Mouse (Mus musculus): ENCODE measurements around the gene Gm45208.
"Not testable (repeated sequence)": the region's sequence is repeated elsewhere in the genome, so short reads cannot be mapped to it uniquely, and the experiment has no call there.

Gene Gm45208

GRCm38 (mm10) chrX:7721514-7722281 is at the start of gene Gm45208:
Gm45208 (plus strand) TSS chrX:7722245.
- peak; percentile 77 for DNase-seq (ENCODE audit: low spot score)

- no peak for DNase-seq (ENCODE audit: low spot score)
Measured at GRCm38 (mm10) chrX:7672739-7673138, 49.3 kb upstream of the Gm45208 start.

GRCm38 (mm10) chrX:7673578-7674281 is 48.3 kb upstream of the Gm45208 start:
- peak; percentile 63 for DNase-seq (ENCODE audit: low spot score)

- DNase-seq (ENCODE audit: low spot score), result peak; percentile 52
Measured at GRCm38 (mm10) chrX:7674284-7675000, 47.6 kb upstream of the Gm45208 start.

GRCm38 (mm10) chrX:7675001-7675380 is 47.1 kb upstream of the Gm45208 start:
- DNase-seq (ENCODE audit: low spot score), result peak; percentile 32

- no peak for DNase-seq (ENCODE audit: low spot score)
Measured at GRCm38 (mm10) chrX:7678986-7679385, 43.1 kb upstream of the Gm45208 start.

- DNase-seq (ENCODE audit: low spot score), result peak; percentile 94
Measured at GRCm38 (mm10) chrX:7679405-7680056, 42.5 kb upstream of the Gm45208 start.

GRCm38 (mm10) chrX:7680057-7680412 is 42.0 kb upstream of the Gm45208 start:
- no peak for DNase-seq (ENCODE audit: low spot score)

- no peak for DNase-seq (ENCODE audit: low spot score)
Measured at GRCm38 (mm10) chrX:7680864-7681263, 41.2 kb upstream of the Gm45208 start, which contains the start of gene Magix. Magix (minus strand) TSS chrX:7681251.

GRCm38 (mm10) chrX:7688321-7688720 is 33.7 kb upstream of the Gm45208 start:
- no peak for DNase-seq (ENCODE audit: low spot score)

GRCm38 (mm10) chrX:7690486-7690885 is 31.6 kb upstream of the Gm45208 start:
- no peak for DNase-seq (ENCODE audit: low spot score)

GRCm38 (mm10) chrX:7692862-7693261 is 29.2 kb upstream of the Gm45208 start:
- peak; percentile 44 for DNase-seq (ENCODE audit: low spot score)

GRCm38 (mm10) chrX:7696520-7696919 is 25.5 kb upstream of the Gm45208 start:
- no peak for DNase-seq (ENCODE audit: low spot score)

GRCm38 (mm10) chrX:7696954-7697381 is 25.1 kb upstream of the Gm45208 start, which contains the start of gene Gpkow:
Gpkow (plus strand) TSS chrX:7697131.
- peak; percentile 92 for DNase-seq (ENCODE audit: low spot score)

- not testable (repeated sequence) for DNase-seq (ENCODE audit: low spot score)
Measured at GRCm38 (mm10) chrX:7713764-7714134, 8.3 kb upstream of the Gm45208 start.

GRCm38 (mm10) chrX:7714135-7714899 is 7.7 kb upstream of the Gm45208 start, which contains the start of gene Wdr45:
Wdr45 (plus strand) TSS chrX:7714333.
- DNase-seq (ENCODE audit: low spot score), result peak; percentile 94

GRCm38 (mm10) chrX:7716058-7716457 is 6.0 kb upstream of the Gm45208 start:
- DNase-seq (ENCODE audit: low spot score), result not testable (repeated sequence)

- no peak for DNase-seq (ENCODE audit: low spot score)
Measured at GRCm38 (mm10) chrX:7722282-7722611, 202 bp downstream of the Gm45208 start.

GRCm38 (mm10) chrX:7722691-7723090 is 646 bp downstream of the Gm45208 start:
- DNase-seq (ENCODE audit: low spot score), result no peak

- no peak for DNase-seq (ENCODE audit: low spot score)
Measured at GRCm38 (mm10) chrX:7724135-7724534, 2.1 kb downstream of the Gm45208 start.

GRCm38 (mm10) chrX:7725841-7726240 is 3.8 kb downstream of the Gm45208 start:
- no peak for DNase-seq (ENCODE audit: low spot score)

All from MN1 (cell line).